Comparison of ENCODE assay signal across 1 mouse cellular context in the genomic region with DNA sequence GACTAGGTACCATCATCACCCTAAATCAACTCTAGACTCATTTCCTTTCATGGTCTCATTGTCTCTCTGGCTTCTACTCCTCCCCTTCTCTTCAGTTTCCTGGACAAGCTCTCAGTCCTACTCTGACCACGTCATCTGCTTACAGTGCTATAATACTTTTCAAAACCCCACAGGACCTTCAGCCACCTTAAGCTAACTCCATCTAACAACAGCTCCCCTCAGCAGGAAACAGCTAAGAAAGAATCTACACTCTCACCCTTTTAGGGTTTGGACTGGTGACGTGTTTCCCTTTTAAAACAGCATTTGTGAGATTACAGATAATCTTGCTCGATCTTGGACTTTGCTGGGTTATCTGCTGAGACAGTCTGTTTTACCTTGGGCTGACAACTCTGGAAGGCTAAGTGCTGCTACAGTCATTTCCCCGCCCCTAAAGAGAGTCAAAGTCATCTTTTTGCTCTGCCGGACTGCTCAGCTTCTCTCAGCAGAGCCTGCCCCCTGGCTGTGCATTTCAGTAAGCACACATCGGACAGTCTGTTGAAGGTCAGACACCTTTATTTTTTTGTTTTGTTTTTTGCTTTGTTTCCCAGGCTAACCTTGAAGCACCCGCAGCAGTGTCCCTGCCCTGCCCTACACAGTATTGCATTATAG.
TF ChIP-seq lines count a peak whose summit lies in the region.

No protein-coding gene starts in this region.

TF ChIP-seq in CH12.LX, 34 proteins besides CTCF, POLR2A, EP300 and RAD21 (continued from another document):
- peak; percentile 67 for TF ChIP-seq SIN3A (IDR thresholded peaks at IDR 0.05; ENCODE audit: low read length)
- 0 out of 2 replicates have a peak, but pooled peaks have one; percentile 26 for TF ChIP-seq KAT2A (IDR thresholded peaks at IDR 0.05; ENCODE audit: insufficient replicate concordance, low read length)
- peak; percentile 38; the same call in 1 of the 2 replicates for TF ChIP-seq TCF12 (IDR thresholded peaks at IDR 0.05; ENCODE audit: low read depth, low read length)
- TF ChIP-seq GABPA (IDR thresholded peaks at IDR 0.05; ENCODE audit: insufficient replicate concordance, low read depth, low read length) = no peak
- peak; percentile 81 for TF ChIP-seq ZC3H11A (IDR thresholded peaks at IDR 0.05; ENCODE audit: low read depth, low read length)
- TF ChIP-seq MAFK (IDR thresholded peaks at IDR 0.05; ENCODE audit: insufficient replicate concordance, low read length) = 0 out of 2 replicates have a peak, but pooled peaks have one; percentile 15
- 0 out of 2 replicates have a peak, but pooled peaks have one; percentile 53 for TF ChIP-seq MXI1 (IDR thresholded peaks at IDR 0.05; ENCODE audit: low read depth, low read length)
- TF ChIP-seq JUN (IDR thresholded peaks at IDR 0.05; ENCODE audit: insufficient read depth, low read depth, low read length) = no peak
- peak; percentile 57; the same call in 1 of the 2 replicates for TF ChIP-seq MAX (IDR thresholded peaks at IDR 0.05; ENCODE audit: low read length)
TF ChIP-seq in CH12.LX: peak in this region for 18.
